Mouse (Mus musculus) megakaryocyte progenitor cell, adult 5-6 weeks (primary cell): ENCODE data around the gene St7. TPM values are rescaled to one million over a fixed set of nuclear protein-coding genes. Genes with fewer than 3 reads are reported as not detected.

Experiments used
- ATAC-seq: replicated peaks from 2 replicates; pipeline ENCODE4 v1.8.0; 2016; ENCODE audit warnings: mild to moderate bottlenecking, moderate TSS enrichment, inconsistent platforms; ENCODE audit not compliant: poor library complexity
- total RNA-seq, 2 experiments: library from RNA; stranded (forward) in 1 of 2; stranded (reverse) in 1 of 2; fragments of 157-497, 149-512 nt in 1 of 2; fragments of 200-1000 nt in 1 of 2; gene quantifications; 2 replicates each; pipeline versions ENCODE4 v1.2.3 to v1.2.4; 2015 to 2017

Gene St7
- total RNA-seq, 2 experiments from 2014 or later, result 37.4 to 46.3 TPM

GRCm38 (mm10) chr6:17718978-17719377 lies 26.2 kb downstream of the St7 start:
- ATAC-seq, result no peak

GRCm38 (mm10) chr6:17719423-17719822 lies 26.7 kb downstream of the St7 start:
- ATAC-seq, result no peak

- ATAC-seq, result no peak
Observed at GRCm38 (mm10) chr6:17720022-17720421, 27.3 kb downstream of the St7 start.

- ATAC-seq, result no peak
Observed at GRCm38 (mm10) chr6:17721706-17722105, 29.0 kb downstream of the St7 start.

GRCm38 (mm10) chr6:17725841-17726460 lies 33.2 kb downstream of the St7 start:
- ATAC-seq, result peak; percentile 87

- ATAC-seq, result no peak
Observed at GRCm38 (mm10) chr6:17727241-17727640, 34.5 kb downstream of the St7 start.

GRCm38 (mm10) chr6:17727891-17728790 lies 35.4 kb downstream of the St7 start:
- ATAC-seq, result peak; percentile 30

GRCm38 (mm10) chr6:17730122-17730521 lies 37.4 kb downstream of the St7 start:
- no peak for ATAC-seq

- ATAC-seq, result no peak
Observed at GRCm38 (mm10) chr6:17731694-17732093, 39.0 kb downstream of the St7 start.

GRCm38 (mm10) chr6:17733951-17734411 lies 41.2 kb downstream of the St7 start:
- peak; percentile 64 for ATAC-seq

- ATAC-seq, result peak; percentile 38
Observed at GRCm38 (mm10) chr6:17737262-17737948, 44.7 kb downstream of the St7 start.

- no peak for ATAC-seq
Observed at GRCm38 (mm10) chr6:17740128-17740527, 47.4 kb downstream of the St7 start.

GRCm38 (mm10) chr6:17741639-17742038 lies 48.9 kb downstream of the St7 start:
- peak; percentile 12; the same call in 1 of the 2 replicates for ATAC-seq

GRCm38 (mm10) chr6:17742209-17742608 lies 49.5 kb downstream of the St7 start:
- peak; percentile 7; the same call in 1 of the 2 replicates for ATAC-seq

- peak; percentile 85 for ATAC-seq
Observed at GRCm38 (mm10) chr6:17743325-17743724, 50.6 kb downstream of the St7 start.

GRCm38 (mm10) chr6:17747724-17748123 lies 55.0 kb downstream of the St7 start:
- ATAC-seq, result peak; percentile 50

GRCm38 (mm10) chr6:17748866-17749582 lies 56.3 kb downstream of the St7 start:
- peak; percentile 79 for ATAC-seq

- peak; percentile 3; the same call in 1 of the 2 replicates for ATAC-seq
Observed at GRCm38 (mm10) chr6:17749596-17749995, 56.9 kb downstream of the St7 start.

GRCm38 (mm10) chr6:17750041-17750660 lies 57.4 kb downstream of the St7 start:
- ATAC-seq, result no peak

- no peak for ATAC-seq
Observed at GRCm38 (mm10) chr6:17750957-17751356, 58.2 kb downstream of the St7 start.
